Mouse (Mus musculus) forebrain, embryonic 12.5 days (tissue): Measurements from ENCODE around the gene Ccdc13. TPM values are rescaled to one million over a fixed set of nuclear protein-coding genes. Genes with fewer than 3 reads are reported as not detected.

Experiments used
- ATAC-seq: fragments of 200-750 bp; cut with Nextera tagmentation; 2 replicates; pipeline ENCODE4 v1.8.0; 2017; ENCODE audit warnings: moderate TSS enrichment; ENCODE audit not compliant: low FRiP score
- H3K27ac ChIP-seq: fragments of 300-500 bp; sonication (generic); 2 replicates; pipeline ENCODE4 v1.5.1; 2016; ENCODE audit warnings: mild to moderate bottlenecking
- H3K27me3 ChIP-seq: fragments of 300-500 bp; sonication (generic); 2 replicates; pipeline ENCODE4 v1.6.1; 2016; ENCODE audit warnings: mild to moderate bottlenecking
- H3K36me3 ChIP-seq: fragments of 300-500 bp; sonication (generic); replicated peaks from 2 replicates; pipeline ENCODE4 v1.6.1; 2016; ENCODE audit warnings: mild to moderate bottlenecking
- H3K4me1 ChIP-seq: fragments of 300-500 bp; sonication (generic); 2 replicates; pipeline ENCODE4 v1.6.1; 2016
- H3K4me2 ChIP-seq: fragments of 300-500 bp; sonication (generic); 2 replicates; pipeline ENCODE4 v1.6.1; 2016; ENCODE audit warnings: mild to moderate bottlenecking, moderate library complexity
- H3K4me3 ChIP-seq: fragments of 300-500 bp; sonication (generic); replicated peaks from 2 replicates; pipeline ENCODE4 v1.5.1; 2016; ENCODE audit warnings: mild to moderate bottlenecking
- H3K9ac ChIP-seq: fragments of 300-500 bp; sonication (generic); 2 replicates; pipeline ENCODE4 v1.6.1; 2016; ENCODE audit warnings: mild to moderate bottlenecking
- H3K9me3 ChIP-seq: fragments of 300-500 bp; sonication (generic); 2 replicates; pipeline ENCODE4 v1.6.1; 2016
- WGBS: fragments of 180-500 bp; shearing (Covaris S2); methylation state at CpG from one replicate; pipeline ENCODE4 v1.1.7; 2016; 5-methylcytosine and 5-hydroxymethylcytosine counted together
- polyA plus RNA-seq: library from polyadenylated mRNA; unstranded; fragments of >200 nt; fragmentation: Nextera tagmentation; extraction: Ambion mirVana; gene quantifications from 2 replicates; pipeline ENCODE4 v1.2.1, GENCODE M21; 2016

Gene Ccdc13
- polyA plus RNA-seq, 1 experiment from 2014 or later: 3.1 TPM

DNA sequence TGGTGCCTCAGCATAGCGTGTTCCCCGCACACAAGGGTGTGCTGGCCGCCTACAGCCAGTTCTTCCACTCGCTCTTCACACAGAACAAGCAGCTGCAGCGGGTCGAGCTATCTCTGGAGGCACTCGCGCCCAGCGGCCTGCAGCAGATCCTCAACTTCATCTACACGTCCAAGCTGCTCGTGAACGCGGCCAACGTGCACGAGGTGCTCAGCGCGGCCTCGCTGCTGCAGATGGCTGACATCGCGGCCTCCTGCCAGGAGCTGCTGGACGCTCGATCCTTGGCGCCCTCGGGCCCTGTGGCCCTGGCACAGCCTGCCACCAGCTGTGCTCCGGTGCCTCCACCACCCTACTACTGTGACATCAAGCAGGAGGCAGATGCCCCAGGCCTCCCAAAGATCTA is 76.5 kb downstream of the Ccdc13 start:
- Histone ChIP-seq H3K9ac (no peak overlapping the region), H3K4me3 (no peak overlapping the region), H3K9me3 (no peaks in the 10 kb centered on the region), H3K27ac (no peak overlapping the region), H3K36me3 (peaks cover 52% of the 10 kb centered on the region), H3K27me3 (no peaks in the 10 kb centered on the region), H3K4me1 (peaks cover 36% of the 10 kb centered on the region), H3K4me2 (no peak overlapping the region)
- ATAC-seq: no peak
- 93% methylated on average over 25 of the region's 25 CpGs for WGBS

- no peak for ATAC-seq
- WGBS: 91% methylated on average over 10 of the region's 10 CpGs
- peaks cover 47% of the 10 kb centered on the region for H3K36me3 ChIP-seq
- no peak overlapping the region for H3K4me2 ChIP-seq
- H3K4me3 ChIP-seq: no peak overlapping the region
- no peak overlapping the region for H3K9ac ChIP-seq
- peaks cover 40% of the 10 kb centered on the region for H3K4me1 ChIP-seq
- no peak overlapping the region for H3K27ac ChIP-seq
- no peaks in the 10 kb centered on the region for H3K9me3 ChIP-seq
- no peaks in the 10 kb centered on the region for H3K27me3 ChIP-seq
Observed at GRCm38 (mm10) chr9:121762248-121762647, 77.0 kb downstream of the Ccdc13 start.

GRCm38 (mm10) chr9:121761787-121762186 is 77.5 kb downstream of the Ccdc13 start:
- no peak overlapping the region for H3K27ac ChIP-seq
- H3K4me3 ChIP-seq: no peak overlapping the region
- no peaks in the 10 kb centered on the region for H3K9me3 ChIP-seq
- H3K4me2 ChIP-seq: peak overlapping the region; percentile 97; the same call in 1 of the 2 replicates
- peaks cover 40% of the 10 kb centered on the region for H3K4me1 ChIP-seq
- peaks cover 45% of the 10 kb centered on the region for H3K36me3 ChIP-seq
- 85% methylated on average over 8 of the region's 8 CpGs for WGBS
- H3K9ac ChIP-seq: no peak overlapping the region
- H3K27me3 ChIP-seq: no peaks in the 10 kb centered on the region
- ATAC-seq: no peak

DNA sequence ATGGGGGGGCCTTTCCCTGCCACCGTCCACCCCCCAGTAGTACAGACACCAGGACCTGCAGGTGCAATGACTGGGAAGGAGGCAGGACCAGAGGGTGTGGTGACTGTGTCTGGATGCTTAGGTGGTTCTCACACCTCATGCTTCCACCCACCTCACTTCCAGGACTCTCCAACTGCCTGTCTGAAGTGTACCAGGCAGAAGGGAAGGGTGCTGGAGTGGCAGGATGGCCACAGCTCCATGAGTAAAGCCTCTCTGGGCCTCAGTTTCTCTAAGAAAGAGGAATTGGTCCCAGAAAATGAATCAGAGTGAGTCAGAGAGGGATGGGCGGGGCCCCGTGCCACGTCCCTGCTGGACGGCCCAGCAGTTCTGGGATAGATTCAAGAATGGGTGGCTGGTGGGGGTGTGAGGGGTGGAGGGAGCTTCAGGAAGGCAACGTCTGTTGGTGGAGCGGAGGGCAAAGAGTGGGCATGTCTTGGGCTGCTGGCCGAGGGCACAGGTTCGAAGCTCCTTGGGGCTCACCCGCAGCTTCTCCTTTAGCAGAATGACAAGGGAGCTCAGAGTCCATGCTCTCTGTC is 78.1 kb downstream of the Ccdc13 start:
- H3K9ac ChIP-seq: peak overlapping the region; percentile 94
- H3K27ac ChIP-seq: peak overlapping the region; percentile 94; the same call in 1 of the 2 replicates
- ATAC-seq: no peak
- peak overlapping the region; percentile 97 for H3K4me2 ChIP-seq
- H3K4me1 ChIP-seq: peaks cover 40% of the 10 kb centered on the region
- H3K36me3 ChIP-seq: peaks cover 44% of the 10 kb centered on the region
- H3K4me3 ChIP-seq: peak overlapping the region; percentile 84
- WGBS: 60% methylated on average over 10 of the region's 10 CpGs
- no peaks in the 10 kb centered on the region for H3K9me3 ChIP-seq
- H3K27me3 ChIP-seq: no peaks in the 10 kb centered on the region

DNA sequence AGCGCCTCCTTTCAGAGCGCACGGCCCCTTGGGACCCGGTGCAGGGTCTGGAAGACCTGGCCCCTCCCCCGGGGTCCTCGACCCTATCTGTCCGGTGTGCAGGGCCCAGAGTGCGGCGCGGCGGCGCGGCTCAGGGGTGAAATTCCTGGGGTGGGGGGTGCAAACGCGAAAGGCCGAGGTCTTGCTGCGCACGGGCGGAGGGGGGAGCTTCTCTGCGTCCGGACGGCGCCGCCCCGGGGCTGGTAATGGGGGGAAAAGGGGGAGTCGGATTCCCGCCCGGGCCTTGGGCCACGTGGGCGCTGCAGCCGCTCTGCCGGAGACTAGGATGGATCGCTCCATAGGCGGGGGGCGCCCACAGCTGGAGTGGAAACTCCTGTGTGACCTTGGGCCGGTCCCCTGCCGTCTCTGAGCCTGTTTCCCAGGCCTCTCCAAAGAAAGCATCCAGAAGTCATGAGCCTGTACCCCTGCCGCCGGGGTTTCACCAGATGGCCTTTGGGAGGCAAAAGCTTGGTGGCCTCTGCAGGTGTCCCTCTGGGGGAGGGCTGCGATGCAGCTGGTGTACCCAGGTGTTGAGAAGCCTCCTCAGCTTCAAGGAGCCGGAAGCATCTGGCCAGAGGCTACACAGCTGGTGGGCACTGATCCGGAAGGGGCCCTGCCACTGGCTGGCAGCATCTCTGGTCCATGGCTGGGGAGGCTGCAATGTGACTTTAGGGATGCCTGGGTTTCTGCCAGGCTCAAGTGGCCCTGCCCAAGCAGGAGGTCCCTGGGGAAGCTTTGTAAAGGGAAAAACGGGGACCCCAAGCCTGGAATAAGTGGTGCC is 78.8 kb downstream of the Ccdc13 start:
- Histone ChIP-seq H3K27ac (peak overlapping the region; percentile 94), H3K9ac (peak overlapping the region; percentile 94), H3K4me3 (peak overlapping the region; percentile 84), H3K9me3 (no peaks in the 10 kb centered on the region), H3K4me2 (peak overlapping the region; percentile 97), H3K27me3 (no peaks in the 10 kb centered on the region), H3K4me1 (peaks cover 40% of the 10 kb centered on the region), H3K36me3 (peaks cover 44% of the 10 kb centered on the region)
- 2% methylated on average over 43 of the region's 43 CpGs for WGBS
- ATAC-seq: peak; percentile 58

- Histone ChIP-seq H3K4me1 (peaks cover 40% of the 10 kb centered on the region), H3K4me3 (peak within 1 kb of the TSS; percentile 84), H3K36me3 (peaks cover 44% of the 10 kb centered on the region), H3K4me2 (peak within 1 kb of the TSS; percentile 97), H3K27me3 (no peaks in the 10 kb centered on the region), H3K27ac (peak within 1 kb of the TSS; percentile 94), H3K9me3 (no peaks in the 10 kb centered on the region), H3K9ac (peak within 1 kb of the TSS; percentile 94)
- WGBS: under 1% methylated on average over 75 of the region's 97 CpGs
- peak; percentile 88 for ATAC-seq
Observed at GRCm38 (mm10) chr9:121759091-121760081, 79.9 kb downstream of the Ccdc13 start, which contains the start of gene Zfp651. TSS of gene Zfp651 (plus strand) at chr9:121759330.

- Histone ChIP-seq H3K36me3 (peaks cover 43% of the 10 kb centered on the region), H3K4me2 (peak overlapping the region; percentile 97)
- ATAC-seq: no peak
Observed at GRCm38 (mm10) chr9:121757835-121758814, 81.1 kb downstream of the Ccdc13 start.

GRCm38 (mm10) chr9:121757432-121757831 is 81.8 kb downstream of the Ccdc13 start:
- Histone ChIP-seq H3K4me3 (no peak overlapping the region), H3K36me3 (peaks cover 42% of the 10 kb centered on the region), H3K4me2 (no peak overlapping the region), H3K27me3 (no peaks in the 10 kb centered on the region), H3K4me1 (peaks cover 40% of the 10 kb centered on the region), H3K9me3 (no peaks in the 10 kb centered on the region), H3K27ac (no peak overlapping the region), H3K9ac (no peak overlapping the region)
- 76% methylated on average over 3 of the region's 3 CpGs for WGBS
- no peak for ATAC-seq

More at GRCm38 (mm10) chr9:121757835-121758814, 81.1 kb downstream of the Ccdc13 start:
- Histone ChIP-seq H3K27me3 (no peaks in the 10 kb centered on the region), H3K27ac (no peak overlapping the region), H3K9ac (0 out of 2 replicates have a peak overlapping the region, but pooled peaks have one; percentile 94), H3K9me3 (no peaks in the 10 kb centered on the region), H3K4me1 (peaks cover 40% of the 10 kb centered on the region), H3K4me3 (peak overlapping the region; percentile 84)
- 55% methylated on average over 10 of the region's 10 CpGs for WGBS

DNA sequence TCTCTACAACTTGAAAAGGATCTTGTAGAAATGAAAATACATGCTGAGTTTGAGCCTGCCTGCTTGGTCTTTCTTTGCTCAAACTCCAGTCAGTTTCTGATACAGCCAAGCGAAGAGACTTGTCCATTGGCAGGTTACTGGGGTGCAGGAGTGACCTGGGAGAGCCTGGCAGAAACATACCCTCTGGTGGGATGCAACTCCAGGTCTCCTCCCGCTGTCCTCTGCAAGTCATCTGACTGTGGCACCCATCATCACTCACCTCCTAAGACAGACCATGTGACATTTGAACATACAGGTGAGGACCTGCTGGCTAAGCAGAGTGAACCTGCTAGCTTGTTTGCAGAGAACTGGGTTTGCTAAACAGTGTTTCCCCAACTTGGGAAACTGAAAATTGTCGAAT is 82.5 kb downstream of the Ccdc13 start:
- no peak overlapping the region for H3K27ac ChIP-seq
- H3K27me3 ChIP-seq: no peaks in the 10 kb centered on the region
- no peak overlapping the region for H3K4me3 ChIP-seq
- no peak overlapping the region for H3K4me2 ChIP-seq
- 87% methylated on average over 3 of the region's 3 CpGs for WGBS
- ATAC-seq: no peak
- H3K4me1 ChIP-seq: peaks cover 34% of the 10 kb centered on the region
- H3K36me3 ChIP-seq: peaks cover 47% of the 10 kb centered on the region
- H3K9ac ChIP-seq: no peak overlapping the region
- H3K9me3 ChIP-seq: no peaks in the 10 kb centered on the region

DNA sequence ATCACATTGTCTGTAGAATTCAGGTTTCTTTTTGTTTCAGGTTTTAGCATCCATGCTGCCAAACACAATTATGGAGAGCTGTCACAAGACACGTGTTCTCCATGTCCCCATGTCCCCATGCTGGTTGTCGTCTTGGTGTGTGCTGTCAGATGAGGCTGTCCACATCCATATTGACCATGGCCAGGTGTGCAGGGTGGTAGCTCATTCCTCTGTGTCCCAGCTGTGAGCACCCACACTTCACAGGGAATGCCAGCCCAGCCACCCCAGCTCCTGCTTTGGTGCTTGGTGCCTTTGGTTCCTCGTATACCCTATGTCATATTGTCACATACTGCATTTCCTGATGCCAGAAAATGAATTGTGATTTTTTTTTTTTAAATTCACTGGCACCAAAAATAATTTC is 84.6 kb downstream of the Ccdc13 start:
- ATAC-seq: no peak
- Histone ChIP-seq H3K9ac (no peak overlapping the region), H3K9me3 (no peaks in the 10 kb centered on the region), H3K4me1 (peaks cover 19% of the 10 kb centered on the region), H3K27me3 (no peaks in the 10 kb centered on the region), H3K4me2 (no peak overlapping the region), H3K36me3 (peaks cover 68% of the 10 kb centered on the region), H3K4me3 (no peak overlapping the region), H3K27ac (no peak overlapping the region)
- 88% methylated on average over 3 of the region's 3 CpGs for WGBS

GRCm38 (mm10) chr9:121752774-121753173 is 86.5 kb downstream of the Ccdc13 start:
- Histone ChIP-seq H3K36me3 (peaks cover 87% of the 10 kb centered on the region), H3K4me3 (no peak overlapping the region), H3K4me1 (peaks cover 4% of the 10 kb centered on the region), H3K27ac (no peak overlapping the region), H3K9ac (no peak overlapping the region), H3K27me3 (no peaks in the 10 kb centered on the region), H3K4me2 (no peak overlapping the region), H3K9me3 (no peaks in the 10 kb centered on the region)
- ATAC-seq: no peak
- 96% methylated on average over 9 of the region's 9 CpGs for WGBS
